Mouse (Mus musculus) telencephalon, adult 2 months (tissue): ENCODE measurements around the gene Tnfrsf1a.

ENCODE experiments used
- DNase-seq: peaks from one replicate; pipeline ENCODE4 v3.0.0-alpha.2; 2011; ENCODE audit warnings: low read depth, low spot score

Gene Tnfrsf1a

GRCm38 (mm10) chr6:125354352-125355151 is 5.4 kb downstream of the Tnfrsf1a start:
- DNase-seq: peak; percentile 17

DNA sequence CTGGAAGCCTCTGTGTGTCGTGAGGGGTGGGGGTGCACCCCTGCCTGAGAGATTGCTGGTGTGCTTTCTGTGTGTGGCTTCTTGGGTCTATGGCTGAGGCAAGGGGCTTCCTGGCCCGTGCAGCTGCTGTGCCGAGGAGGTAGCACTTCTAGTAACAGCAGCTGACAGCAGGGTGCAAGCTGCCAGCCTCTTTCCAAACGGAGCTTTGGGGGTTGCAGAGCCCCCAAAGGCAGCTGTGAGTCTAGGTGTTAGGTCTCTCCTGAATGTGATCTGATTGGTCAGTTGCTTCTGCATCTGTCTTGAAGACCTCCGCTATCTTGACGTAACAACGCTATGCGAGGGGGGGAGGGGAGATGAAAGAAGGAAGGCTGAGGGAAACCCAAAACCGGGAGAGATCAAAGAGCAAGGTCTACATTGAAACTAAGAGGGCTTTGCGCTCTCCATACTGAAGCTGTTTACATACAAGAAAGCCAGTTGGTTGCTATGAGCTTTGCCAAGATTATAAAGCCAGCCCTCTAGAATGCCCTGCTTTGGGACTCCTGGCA is 6.1 kb downstream of the Tnfrsf1a start:
- DNase-seq: no peak

DNA sequence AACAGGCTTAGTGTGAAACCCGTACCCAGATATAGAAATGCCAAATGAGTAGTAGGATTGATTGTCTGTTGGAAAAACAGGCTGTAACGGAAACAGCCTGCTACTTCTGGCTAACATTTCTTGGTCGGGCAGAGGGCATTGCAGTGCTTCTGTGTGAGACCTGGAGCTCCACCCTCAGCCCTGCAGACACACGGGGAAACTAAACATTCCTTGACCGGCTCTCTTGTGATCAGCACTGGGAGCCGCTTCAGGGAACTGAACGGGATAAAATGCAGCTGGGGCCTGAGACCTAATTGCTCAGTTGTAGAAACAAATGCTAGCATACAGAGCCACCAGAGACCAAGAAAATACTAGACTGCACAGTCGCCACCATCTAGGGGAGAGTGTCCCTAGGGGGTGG is 7.1 kb downstream of the Tnfrsf1a start:
- DNase-seq: no peak

GRCm38 (mm10) chr6:125357334-125357733 is 8.2 kb downstream of the Tnfrsf1a start:
- DNase-seq: peak; percentile 16

DNA sequence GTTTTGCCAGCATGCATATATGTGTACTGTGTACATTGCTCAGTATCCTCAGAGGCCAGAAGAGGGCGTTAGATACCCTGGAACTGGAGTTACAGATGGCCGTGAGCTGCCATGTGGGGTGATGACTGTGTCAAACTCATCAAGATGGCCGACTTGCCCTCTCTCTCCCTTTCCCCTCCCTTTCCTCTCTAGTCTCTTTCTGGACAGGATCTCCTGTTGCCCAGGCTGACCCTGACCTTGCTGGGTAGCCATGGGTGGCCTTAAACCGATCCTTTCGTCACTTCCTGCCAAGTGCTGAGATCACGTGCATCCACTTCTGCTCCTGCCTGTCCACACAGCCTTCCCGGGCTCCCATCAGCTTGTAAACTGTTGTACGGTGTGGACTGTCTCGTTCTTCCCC is 10.8 kb downstream of the Tnfrsf1a start:
- DNase-seq: no peak

DNA sequence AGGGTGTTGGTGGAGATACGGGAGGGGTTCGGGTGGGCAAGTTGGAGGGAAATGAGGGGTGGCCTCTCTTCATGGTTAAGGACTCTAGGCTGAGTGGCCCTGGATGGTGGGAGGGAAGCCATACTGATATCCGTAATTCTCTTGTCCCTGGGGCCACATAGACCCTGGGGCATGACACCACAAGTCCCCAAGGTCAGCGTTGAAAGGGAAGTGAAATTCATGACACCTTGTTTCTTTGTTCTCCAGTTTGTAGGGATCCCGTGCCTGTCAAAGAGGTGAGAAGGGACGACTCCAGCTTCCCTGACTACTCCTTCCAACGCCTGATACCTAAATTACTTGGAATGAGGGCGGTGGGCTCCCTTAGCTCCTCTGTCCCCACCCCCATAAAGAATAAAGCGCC is 11.7 kb downstream of the Tnfrsf1a start:
- no peak for DNase-seq

DNA sequence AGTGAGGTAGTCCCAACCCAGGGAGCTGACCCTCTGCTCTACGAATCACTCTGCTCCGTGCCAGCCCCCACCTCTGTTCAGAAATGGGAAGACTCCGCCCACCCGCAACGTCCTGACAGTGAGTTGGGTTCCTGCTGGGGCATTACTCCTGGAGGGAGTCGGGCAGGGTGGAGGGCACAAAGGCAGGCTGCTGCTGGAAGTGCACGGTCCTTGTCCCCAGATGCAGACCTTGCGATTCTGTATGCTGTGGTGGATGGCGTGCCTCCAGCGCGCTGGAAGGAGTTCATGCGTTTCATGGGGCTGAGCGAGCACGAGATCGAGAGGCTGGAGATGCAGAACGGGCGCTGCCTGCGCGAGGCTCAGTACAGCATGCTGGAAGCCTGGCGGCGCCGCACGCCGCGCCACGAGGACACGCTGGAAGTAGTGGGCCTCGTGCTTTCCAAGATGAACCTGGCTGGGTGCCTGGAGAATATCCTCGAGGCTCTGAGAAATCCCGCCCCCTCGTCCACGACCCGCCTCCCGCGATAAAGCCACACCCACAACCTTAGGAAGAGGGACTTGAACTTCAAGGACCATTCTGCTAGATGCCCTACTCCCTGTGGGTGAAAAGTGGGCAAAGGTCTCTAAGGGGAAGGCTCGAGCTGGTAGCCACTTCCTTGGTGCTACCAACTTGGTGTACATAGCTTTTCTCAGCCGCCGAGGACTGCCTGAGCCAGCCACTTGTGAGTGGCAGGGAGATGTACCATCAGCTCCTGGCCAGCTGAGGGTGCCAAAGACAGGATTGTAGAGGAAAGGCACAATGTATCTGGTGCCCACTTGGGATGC is 12.5 kb downstream of the Tnfrsf1a start:
- peak; percentile 18 for DNase-seq

DNA sequence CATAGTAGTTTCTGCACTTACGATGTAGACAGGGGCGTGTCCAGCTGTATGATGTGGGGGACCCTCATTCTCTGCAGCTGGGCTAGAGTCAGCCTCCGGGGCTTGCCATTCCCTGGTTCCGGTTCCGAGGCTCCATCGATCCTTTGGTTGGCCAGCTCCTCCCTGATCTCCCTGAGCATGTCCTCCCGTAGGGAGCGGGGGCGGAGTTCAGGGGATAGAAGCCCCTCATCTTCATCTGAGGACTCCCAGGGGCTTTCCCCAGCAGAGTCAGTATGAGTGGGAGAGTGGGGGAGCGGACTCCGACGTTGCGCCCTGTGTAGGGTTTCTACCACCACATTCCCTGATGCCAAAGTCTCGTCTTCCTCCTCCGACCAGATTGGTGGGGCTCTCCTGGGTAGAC is 13.9 kb downstream of the Tnfrsf1a start:
- DNase-seq: no peak

DNA sequence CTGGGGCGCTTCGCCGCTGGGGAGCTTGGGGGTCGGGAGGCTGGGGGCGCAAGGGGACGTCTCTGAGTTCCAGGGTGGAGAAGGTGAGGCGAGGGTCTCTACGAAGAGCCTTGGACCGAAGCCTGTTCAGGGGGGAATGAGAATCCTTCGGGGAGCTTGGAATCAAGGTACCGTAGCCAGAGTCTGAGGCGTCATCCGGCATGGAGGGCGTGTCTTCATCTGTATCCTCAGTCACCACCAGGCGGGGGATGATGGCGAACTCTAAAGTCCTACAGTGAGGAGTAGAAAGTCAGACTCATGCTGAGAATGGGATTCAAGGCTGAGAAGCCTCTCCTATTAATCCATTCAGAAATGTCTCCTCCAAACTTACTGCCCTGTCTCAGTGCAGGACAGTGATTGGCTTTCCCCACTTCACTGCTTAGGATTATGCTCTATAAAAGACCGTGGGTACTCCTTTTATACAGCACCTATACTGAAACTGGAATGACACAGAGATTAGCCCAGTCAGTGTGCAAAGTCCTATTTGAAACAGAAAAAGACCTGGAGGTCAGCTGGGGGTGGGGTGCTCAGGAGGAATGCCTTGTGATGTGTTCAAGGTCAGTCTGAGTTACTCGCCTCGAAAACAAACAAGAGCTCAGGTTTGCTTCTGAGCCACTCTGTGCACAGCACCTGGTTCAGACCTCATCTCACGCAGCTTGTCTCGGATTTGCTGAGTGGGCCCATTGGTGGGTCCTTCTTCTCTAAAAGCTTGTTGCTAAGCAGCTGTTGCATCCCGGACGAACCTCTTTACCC is 14.5 kb downstream of the Tnfrsf1a start:
- DNase-seq: no peak

DNA sequence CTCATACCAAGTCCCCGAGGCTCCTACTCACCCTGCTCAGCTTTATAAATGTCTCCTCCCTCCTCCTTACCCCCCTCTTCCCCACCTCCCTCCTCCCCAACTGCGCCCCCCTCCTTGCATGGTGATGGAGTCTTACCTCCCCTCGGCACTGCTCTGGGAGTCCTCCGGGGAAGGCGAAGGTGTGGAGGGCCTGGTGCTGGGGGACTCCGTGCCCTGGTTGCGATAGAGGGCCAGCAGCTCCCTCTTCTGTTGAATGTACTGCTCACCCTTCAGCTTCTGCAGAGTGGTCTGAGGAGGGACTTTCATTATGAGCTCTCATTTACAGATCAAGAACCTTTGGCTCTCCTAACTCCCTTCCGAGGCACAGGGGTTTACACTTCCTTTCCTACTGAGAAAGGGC is 15.3 kb downstream of the Tnfrsf1a start:
- no peak for DNase-seq

- DNase-seq: no peak
Measured at GRCm38 (mm10) chr6:125365522-125365921, 16.4 kb downstream of the Tnfrsf1a start.

DNA sequence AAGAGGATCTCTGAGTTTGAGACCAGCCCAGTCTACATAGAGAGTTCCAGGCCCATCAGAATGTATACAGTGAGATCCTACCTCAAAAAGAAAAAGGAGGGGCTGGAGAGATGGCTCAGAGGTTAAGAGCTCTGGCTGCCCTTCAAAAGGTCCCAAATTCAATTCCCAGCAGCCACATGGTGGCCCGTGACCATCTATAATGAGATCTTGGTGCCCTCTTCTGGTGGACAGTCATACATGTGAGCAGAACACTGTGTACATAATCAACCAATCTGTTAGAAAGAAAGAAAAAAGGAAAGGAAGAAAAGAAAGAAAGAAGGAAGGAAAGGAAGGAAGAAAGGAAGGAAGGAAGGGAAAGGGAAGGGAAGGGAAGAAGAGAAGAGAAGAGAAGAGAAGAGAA is 17.0 kb downstream of the Tnfrsf1a start:
- no peak for DNase-seq

- DNase-seq: no peak
Measured at GRCm38 (mm10) chr6:125367758-125368371, 18.7 kb downstream of the Tnfrsf1a start.

DNA sequence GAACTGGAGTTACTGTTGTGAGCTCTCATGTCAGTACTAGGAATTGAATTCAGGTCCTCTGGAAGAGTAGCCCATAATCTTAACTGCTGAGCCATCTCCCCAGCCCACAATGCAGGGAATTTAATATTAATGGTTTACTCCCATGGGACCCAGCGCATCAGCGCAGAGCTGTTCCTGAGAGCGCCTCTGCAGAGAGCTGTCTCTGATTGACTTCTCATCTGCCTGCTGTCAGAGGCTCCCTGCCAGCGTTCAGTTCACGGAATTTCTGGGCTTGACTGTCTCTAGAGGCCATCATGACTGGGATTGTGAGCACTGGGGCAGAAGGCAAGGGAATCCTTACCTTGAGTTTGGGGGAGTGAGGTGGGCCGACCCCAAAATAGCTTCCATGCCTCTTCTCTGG is 27.9 kb downstream of the Tnfrsf1a start:
- no peak for DNase-seq

DNA sequence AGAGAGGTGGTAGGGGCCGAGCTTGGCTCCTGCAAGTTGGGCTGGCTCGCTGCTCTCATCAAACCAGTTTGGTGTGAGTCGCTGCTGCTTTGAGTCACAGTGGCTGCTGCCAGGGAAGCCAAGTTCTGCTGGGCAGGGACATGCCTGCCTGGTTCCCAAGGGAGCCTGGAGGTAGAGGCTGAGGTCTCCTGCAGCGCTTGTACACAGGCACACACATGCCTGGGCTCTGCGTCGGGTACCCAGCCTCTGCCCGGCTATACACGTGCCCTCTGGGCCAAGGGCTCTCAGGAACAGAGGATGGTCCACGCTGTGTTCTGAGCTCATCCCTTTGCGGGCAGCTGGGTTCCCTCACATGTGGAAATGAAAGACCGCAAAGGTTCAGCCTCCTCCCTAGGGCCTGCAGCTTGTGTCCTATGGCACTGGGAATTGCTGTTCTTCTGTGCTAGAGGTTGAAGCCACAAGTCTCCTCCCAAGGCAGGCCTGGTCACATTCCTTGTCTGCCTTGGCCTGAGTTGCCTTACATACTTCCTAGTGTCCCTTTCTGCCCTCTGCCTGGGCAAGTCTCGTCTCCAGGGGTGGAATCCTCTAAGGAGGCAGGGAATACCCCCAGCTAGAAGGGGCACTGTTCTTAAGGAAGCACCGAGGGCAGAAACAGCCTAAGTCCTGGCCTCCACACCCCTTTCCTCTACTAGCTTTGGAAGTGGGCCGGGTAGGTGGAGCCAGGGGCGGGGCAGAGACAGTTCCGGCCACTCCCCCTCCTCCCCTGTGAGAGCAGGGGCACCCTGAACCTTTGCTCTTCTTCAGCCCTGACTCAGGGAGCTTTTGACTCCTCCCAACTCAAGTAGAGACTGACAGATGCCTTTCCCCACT is 28.7 kb downstream of the Tnfrsf1a start:
- DNase-seq: no peak

DNA sequence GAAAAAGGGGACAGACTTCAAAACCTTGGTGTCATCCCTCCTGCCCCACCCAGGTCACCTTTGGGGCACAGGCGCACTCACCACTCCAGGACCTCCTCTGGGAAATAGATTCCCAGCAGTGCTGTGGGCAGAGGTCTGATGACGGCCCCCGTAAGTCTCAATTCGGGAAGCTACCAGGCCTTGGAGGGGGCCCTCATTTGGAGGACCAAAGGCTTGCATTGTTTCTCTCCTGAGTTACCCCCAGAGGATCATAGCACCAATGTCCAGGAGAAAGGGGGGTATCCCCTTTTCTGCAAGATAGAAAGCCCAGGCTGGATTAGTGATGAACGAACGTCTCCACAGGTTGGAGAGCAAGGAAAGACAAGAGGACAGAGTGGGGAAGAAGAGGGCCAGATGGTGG is 29.5 kb downstream of the Tnfrsf1a start:
- no peak for DNase-seq

GRCm38 (mm10) chr6:125379781-125380180 is 30.6 kb downstream of the Tnfrsf1a start:
- no peak for DNase-seq

GRCm38 (mm10) chr6:125380372-125381360 is 31.5 kb downstream of the Tnfrsf1a start, which contains the start of gene Plekhg6:
TSS of gene Plekhg6 (minus strand) at chr6:125380793.
- DNase-seq: no peak

DNA sequence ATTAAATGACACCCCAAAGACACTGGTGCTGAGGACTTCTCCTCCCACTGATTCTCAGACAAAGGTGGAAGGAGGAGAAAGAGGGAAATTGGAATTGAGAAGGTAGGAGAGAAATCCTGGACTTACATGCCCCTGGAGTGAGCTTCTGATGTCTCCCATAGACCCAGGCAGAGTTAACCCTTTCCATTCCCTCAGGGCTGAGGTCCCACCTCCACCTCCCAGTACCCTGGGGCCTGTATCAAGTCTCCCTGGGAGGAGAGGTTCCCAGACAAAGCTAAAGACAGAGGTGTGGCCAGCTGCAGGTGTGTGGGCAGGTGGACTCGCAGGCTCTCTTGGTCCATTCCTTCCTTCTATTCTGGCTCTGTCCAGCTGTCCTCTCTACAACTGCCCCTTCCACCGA is 32.9 kb downstream of the Tnfrsf1a start:
- no peak for DNase-seq
